Mouse (Mus musculus): Measurements from ENCODE around the gene Fbxo31.

The Fbxo31 gene

GRCm38 (mm10) chr8:121578676-121579451 is at the start of gene Fbxo31:
Fbxo31 (minus strand) TSS chr8:121578806.
- DNase-seq: peak; percentile 96 to 97

- DNase-seq: no peak
Measured at GRCm38 (mm10) chr8:121623043-121623442, 44.4 kb upstream of the Fbxo31 start.

- DNase-seq: peak in 1 of 2 experiments; percentile 43
Measured at GRCm38 (mm10) chr8:121621879-121622278, 43.3 kb upstream of the Fbxo31 start.

- DNase-seq: peak; percentile 91 to 94
Measured at GRCm38 (mm10) chr8:121620801-121621516, 42.4 kb upstream of the Fbxo31 start.

- DNase-seq: peak; percentile 91 to 93
Measured at GRCm38 (mm10) chr8:121619401-121619995, 40.9 kb upstream of the Fbxo31 start.

GRCm38 (mm10) chr8:121613419-121613818 is 34.8 kb upstream of the Fbxo31 start:
- no peak for DNase-seq

GRCm38 (mm10) chr8:121609916-121610315 is 31.3 kb upstream of the Fbxo31 start:
- DNase-seq: no peak

GRCm38 (mm10) chr8:121609251-121609650 is 30.6 kb upstream of the Fbxo31 start:
- no peak for DNase-seq

GRCm38 (mm10) chr8:121607661-121608060 is 29.1 kb upstream of the Fbxo31 start:
- DNase-seq: no peak

- no peak for DNase-seq
Measured at GRCm38 (mm10) chr8:121603801-121604200, 25.2 kb upstream of the Fbxo31 start.

GRCm38 (mm10) chr8:121602860-121603259 is 24.3 kb upstream of the Fbxo31 start:
- DNase-seq: peak; percentile 86 to 87

- no peak for DNase-seq
Measured at GRCm38 (mm10) chr8:121602411-121602810, 23.8 kb upstream of the Fbxo31 start.

GRCm38 (mm10) chr8:121599842-121600241 is 21.2 kb upstream of the Fbxo31 start:
- no peak for DNase-seq

- peak; percentile 91 to 92 for DNase-seq
Measured at GRCm38 (mm10) chr8:121598892-121599291, 20.3 kb upstream of the Fbxo31 start.

GRCm38 (mm10) chr8:121598190-121598589 is 19.6 kb upstream of the Fbxo31 start:
- DNase-seq: no peak

GRCm38 (mm10) chr8:121597492-121597891 is 18.9 kb upstream of the Fbxo31 start:
- peak in 1 of 2 experiments; percentile 31 for DNase-seq

- peak; percentile 73 to 87 for DNase-seq
Measured at GRCm38 (mm10) chr8:121593983-121594382, 15.4 kb upstream of the Fbxo31 start.

GRCm38 (mm10) chr8:121593293-121593692 is 14.7 kb upstream of the Fbxo31 start:
- no peak for DNase-seq

- peak; percentile 49 to 63 for DNase-seq
Measured at GRCm38 (mm10) chr8:121591178-121592066, 12.8 kb upstream of the Fbxo31 start.

- DNase-seq: peak; percentile 92 to 96
Measured at GRCm38 (mm10) chr8:121590203-121591177, 11.9 kb upstream of the Fbxo31 start, which contains the start of gene Map1lc3b. Map1lc3b (plus strand) TSS chr8:121590361.

GRCm38 (mm10) chr8:121589205-121589726 is 10.7 kb upstream of the Fbxo31 start:
- DNase-seq: no peak
